Comparison of ENCODE assay signal across 20 mouse cellular contexts in genomic region chr2:57799279-57799678, GRCm38 (mm10).
"Had no signal": no experiment of that assay in that cellular context is flagged by ENCODE, and none has a peak within 500 bp of the region (broad histone marks: within the 10 kb centered on the region; RNA-seq: fewer than 3 reads in every experiment).

No protein-coding gene starts in this region.

- ATAC-seq: hindbrain, postnatal 0 days; inflammation-experienced regulatory T-cells, adult 6 months; midbrain, embryonic 16.5 days had no signal

- H3K27me3 ChIP-seq: limb, embryonic 12.5 days; limb, embryonic 15.5 days; midbrain, embryonic 12.5 days; neural tube, embryonic 13.5 days had no signal

- H3K27ac ChIP-seq: hindbrain, postnatal 0 days; kidney, postnatal 0 days; limb, embryonic 12.5 days; limb, embryonic 15.5 days; liver, embryonic 14.5 days; midbrain, embryonic 12.5 days; neural tube, embryonic 13.5 days had no signal

- H3K9ac ChIP-seq: limb, embryonic 12.5 days; limb, embryonic 15.5 days; liver, embryonic 14.5 days; midbrain, embryonic 12.5 days; neural tube, embryonic 13.5 days had no signal

- DNase-seq: kidney, adult 2 months; kidney, postnatal 36 days; left cerebral cortex, postnatal 4 days; lung, adult 18-20 months; lung, postnatal 14 days; lung, postnatal 4 days; retina, postnatal 1 day; right cerebral cortex, postnatal 25 days; spleen, adult 18-20 months; thymus, postnatal 25 days had no signal

- H3K4me2 ChIP-seq: limb, embryonic 12.5 days; limb, embryonic 15.5 days; midbrain, embryonic 12.5 days; neural tube, embryonic 13.5 days had no signal

- H3K36me3 ChIP-seq: limb, embryonic 12.5 days; limb, embryonic 15.5 days; midbrain, embryonic 12.5 days; neural tube, embryonic 13.5 days had no signal

- H3K9me3 ChIP-seq: limb, embryonic 12.5 days; limb, embryonic 15.5 days; midbrain, embryonic 12.5 days; neural tube, embryonic 13.5 days had no signal

- H3K4me1 ChIP-seq: limb, embryonic 12.5 days; limb, embryonic 15.5 days; midbrain, embryonic 12.5 days; neural tube, embryonic 13.5 days had no signal

- H3K4me3 ChIP-seq: limb, embryonic 12.5 days; limb, embryonic 15.5 days; midbrain, embryonic 12.5 days; myocyte; neural tube, embryonic 13.5 days had no signal
